In the genomic region with DNA sequence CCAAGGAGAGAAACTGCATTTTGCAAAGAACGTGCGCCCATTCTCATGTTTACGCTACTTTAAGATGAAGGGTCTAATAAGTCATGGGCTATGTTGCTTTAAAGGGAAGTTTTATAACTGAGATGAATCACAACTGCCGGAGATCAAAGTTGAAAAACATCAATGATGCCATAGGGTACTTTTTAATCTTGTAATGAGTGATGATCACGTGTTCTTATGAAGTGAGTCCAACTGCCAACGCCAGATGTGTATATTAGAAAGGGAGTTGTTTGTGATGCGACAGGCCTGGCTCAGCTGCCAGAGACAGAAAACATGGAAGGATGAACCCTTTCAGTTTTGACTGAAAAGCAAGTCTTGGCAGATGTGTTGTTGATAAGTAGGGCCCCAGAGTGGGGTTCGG, we compare ENCODE assay signal across 14 mouse cellular contexts.
"Had no signal": no experiment of that assay in that cellular context is flagged by ENCODE, and none has a peak within 500 bp of the region (broad histone marks: within the 10 kb centered on the region; RNA-seq: fewer than 3 reads in every experiment).

No protein-coding gene starts in this region.

- H3K9me3 ChIP-seq: intestine, embryonic 15.5 days; midbrain, embryonic 10.5 days; neural tube, embryonic 12.5 days had no signal

- H3K4me3 ChIP-seq: intestine, embryonic 15.5 days; layer of hippocampus, adult 2 months; midbrain, embryonic 10.5 days; myocyte; neural tube, embryonic 12.5 days had no signal

- H3K27me3 ChIP-seq: intestine, embryonic 15.5 days; neural tube, embryonic 12.5 days had no signal

- ATAC-seq: intestine, embryonic 15.5 days had no signal

- H3K27ac ChIP-seq: intestine, embryonic 15.5 days; layer of hippocampus, adult 2 months; liver, embryonic 14.5 days; midbrain, embryonic 10.5 days; neural tube, embryonic 12.5 days had no signal

- H3K9ac ChIP-seq: intestine, embryonic 15.5 days; liver, embryonic 14.5 days; neural tube, embryonic 12.5 days had no signal

- H3K4me2 ChIP-seq: intestine, embryonic 15.5 days; neural tube, embryonic 12.5 days had no signal

- H3K36me3 ChIP-seq: intestine, embryonic 15.5 days; midbrain, embryonic 10.5 days; neural tube, embryonic 12.5 days had no signal

- DNase-seq: kidney, adult 18-20 months; kidney, postnatal 10 days; liver; midbrain, embryonic 14.5 days; right cerebral cortex, postnatal 4 days; spleen, adult 18-20 months; thymus, adult 18-20 months; thymus, postnatal 14 days had no signal
